ENCODE assay signal across 8 mouse cellular contexts in genomic region chr9:3531521-3531965, GRCm38 (mm10). TPM values are rescaled to one million over a fixed set of nuclear protein-coding genes. Genes with fewer than 3 reads are reported as not detected.
A peak's percentile ranks its signal among the peaks of the same experiment; 100 is the strongest.
DNase-seq lines count a peak whose midpoint lies in the region; ATAC-seq and TF ChIP-seq lines count a peak whose summit lies in the region.

No protein-coding gene starts in this region.

- peak overlapping the region; percentile 88 for H3K9ac ChIP-seq in forebrain, embryonic 14.5 days (ENCODE audit: low read length)
- H3K9ac ChIP-seq in liver, embryonic 14.5 days (replicated peaks), result no peak overlapping the region

- no peak for TF ChIP-seq EP300 in liver, embryonic 14.5 days (IDR thresholded peaks at IDR 0.05; ENCODE audit: low read depth)

- H3K4me1 ChIP-seq in brown adipose tissue, adult 24 weeks (ENCODE audit: control insufficient read depth, insufficient read depth, insufficient read length, low read length), result no peaks in the 10 kb centered on the region
- H3K4me1 ChIP-seq in forebrain, embryonic 14.5 days (ENCODE audit: control insufficient read depth, insufficient read depth, low read length), result 0 out of 2 replicates have a peak, but pooled peaks cover 2% of the 10 kb centered on the region
- H3K4me1 ChIP-seq in liver, embryonic 14.5 days (replicated peaks; ENCODE audit: control insufficient read depth in 2 of 2, insufficient read depth in 2 of 2, low read length in 1 of 2), result no peaks in the 10 kb centered on the region

- H3K27me3 ChIP-seq in forebrain, embryonic 14.5 days (replicated peaks; ENCODE audit: control insufficient read depth, insufficient read depth, low read length), result no peaks in the 10 kb centered on the region
- H3K27me3 ChIP-seq in liver, embryonic 14.5 days (ENCODE audit: control insufficient read depth, insufficient read depth, low read length), result peaks cover 12% of the 10 kb centered on the region

- intact Hi-C loops in gastrocnemius, postnatal 14 days (cut with DNase I; ENCODE audit: low total_unique reads), result no loop called here

- H3K4me3 ChIP-seq in brown adipose tissue, adult 24 weeks (ENCODE audit: insufficient read depth, low read depth, low read length), result peak overlapping the region; percentile 55
- H3K4me3 ChIP-seq in forebrain, embryonic 14.5 days (ENCODE audit: low read depth, low read length), result peak overlapping the region; percentile 72
- H3K4me3 ChIP-seq in liver, embryonic 14.5 days (ENCODE audit: insufficient read depth in 1 of 2, low read depth in 2 of 2, low read length in 2 of 2), result peak overlapping the region in 1 of 2 experiments; percentile 42; a peak in 2 of 4 replicates

- WGBS in forebrain, embryonic 14.5 days, result under 1% methylated on average over 15 of the region's 15 CpGs
- 4% methylated on average over 15 of the region's 15 CpGs for WGBS in liver, embryonic 14.5 days (ENCODE audit: insufficient replicate concordance)

- ATAC-seq in forebrain, embryonic 14.5 days, result peak; percentile 57
- no peak for ATAC-seq in liver, embryonic 14.5 days (ENCODE audit: insufficient read depth)

- peak overlapping the region; percentile 79 for H3K4me2 ChIP-seq in forebrain, embryonic 14.5 days (ENCODE audit: low read length)
- peak overlapping the region; percentile 60 for H3K4me2 ChIP-seq in liver, embryonic 14.5 days (ENCODE audit: low read depth)

- no peak for TF ChIP-seq CTCF in liver, embryonic 14.5 days (IDR thresholded peaks at IDR 0.05; ENCODE audit: low read depth)

- no peaks in the 10 kb centered on the region for H3K9me3 ChIP-seq in forebrain, embryonic 14.5 days (replicated peaks; ENCODE audit: control insufficient read depth, low read length)
- no peaks in the 10 kb centered on the region for H3K9me3 ChIP-seq in liver, embryonic 14.5 days (ENCODE audit: control insufficient read depth, low read length)

- no peaks in the 10 kb centered on the region for H3K36me3 ChIP-seq in forebrain, embryonic 14.5 days (ENCODE audit: control insufficient read depth, insufficient read depth, low read length)
- H3K36me3 ChIP-seq in liver, embryonic 14.5 days (replicated peaks; ENCODE audit: control insufficient read depth, insufficient read depth, low read depth), result no peaks in the 10 kb centered on the region

- DNase-seq in adrenal gland, adult 2 months, result peak; percentile 6
- no peak for DNase-seq in adrenal gland, postnatal 25 days
- peak; percentile 49 for DNase-seq in forebrain, embryonic 14.5 days (ENCODE audit: low spot score)
- peak; percentile 14 for DNase-seq in kidney, postnatal 10 days
- no peak for DNase-seq in liver, embryonic 14.5 days (ENCODE audit: low read depth in 3 of 3, low spot score in 3 of 3)
- peak; percentile 78 for DNase-seq in right cerebral cortex, postnatal 25 days
- DNase-seq in gastrocnemius, postnatal 14 days, result no peak

- H3K27ac ChIP-seq in brown adipose tissue, adult 24 weeks (replicated peaks; ENCODE audit: low read depth, low read length), result no peak overlapping the region
- H3K27ac ChIP-seq in forebrain, embryonic 14.5 days (ENCODE audit: low read depth, low read length), result peak overlapping the region; percentile 94; the same call in 1 of the 2 replicates
- H3K27ac ChIP-seq in liver, embryonic 14.5 days, result no peak overlapping the region

RNA-seq across cellular contexts. Expression of gene Gucy1a2, which starts 1.0 kb away (rescaled TPM):
- 10 to 100 TPM; 10.8 to 12.4 TPM for total RNA-seq in adrenal gland, adult 2 months (2021)
- 0.48 and 0.51 TPM in 2 replicates for polyA plus RNA-seq in adrenal gland, adult 2 months (2012; rRNA removed)
- total RNA-seq in adrenal gland, postnatal 25 days (2021), result 10.0 and 10.5 TPM in 2 replicates
- polyA plus RNA-seq in brown adipose tissue, adult 24 weeks (2012; ENCODE audit: insufficient read depth, insufficient read length, missing spikeins), result 0.91 TPM in 1 of 2 replicates, not detected in the other
- 2.8 and 5.0 TPM in 2 replicates for polyA plus RNA-seq in forebrain, embryonic 14.5 days (2014; fragmentation: Nextera tagmentation; extraction: Ambion mirVana)
- polyA plus RNA-seq in liver, embryonic 14.5 days (2012; rRNA removed), result 0.05 and 0.11 TPM in 2 replicates
- 0.08 and 0.15 TPM in 2 replicates for polyA plus RNA-seq in liver, embryonic 14.5 days (2014; fragmentation: Nextera tagmentation; extraction: Ambion mirVana)
- 1 to 10 TPM; 5.8 to 6.3 TPM for total RNA-seq in gastrocnemius, postnatal 14 days (2021)

Comparison
In these comparisons a context has a peak if more than half of its experiments do, and no peak if none do; other contexts are left out.
1. DNase-seq: peak in adrenal gland, adult 2 months (single experiment), forebrain, embryonic 14.5 days (single experiment), kidney, postnatal 10 days (single experiment) and right cerebral cortex, postnatal 25 days (single experiment); none in adrenal gland, postnatal 25 days (single experiment), liver, embryonic 14.5 days (0 of 3) and gastrocnemius, postnatal 14 days (single experiment).